Mouse (Mus musculus) testis, postnatal 10 days (tissue): ENCODE measurements around the gene Apol7a.

Experiments used
- DNase-seq: peaks from one replicate; pipeline ENCODE4 v3.0.0; 2021; ENCODE audit warnings: low spot score

The Apol7a gene

DNA sequence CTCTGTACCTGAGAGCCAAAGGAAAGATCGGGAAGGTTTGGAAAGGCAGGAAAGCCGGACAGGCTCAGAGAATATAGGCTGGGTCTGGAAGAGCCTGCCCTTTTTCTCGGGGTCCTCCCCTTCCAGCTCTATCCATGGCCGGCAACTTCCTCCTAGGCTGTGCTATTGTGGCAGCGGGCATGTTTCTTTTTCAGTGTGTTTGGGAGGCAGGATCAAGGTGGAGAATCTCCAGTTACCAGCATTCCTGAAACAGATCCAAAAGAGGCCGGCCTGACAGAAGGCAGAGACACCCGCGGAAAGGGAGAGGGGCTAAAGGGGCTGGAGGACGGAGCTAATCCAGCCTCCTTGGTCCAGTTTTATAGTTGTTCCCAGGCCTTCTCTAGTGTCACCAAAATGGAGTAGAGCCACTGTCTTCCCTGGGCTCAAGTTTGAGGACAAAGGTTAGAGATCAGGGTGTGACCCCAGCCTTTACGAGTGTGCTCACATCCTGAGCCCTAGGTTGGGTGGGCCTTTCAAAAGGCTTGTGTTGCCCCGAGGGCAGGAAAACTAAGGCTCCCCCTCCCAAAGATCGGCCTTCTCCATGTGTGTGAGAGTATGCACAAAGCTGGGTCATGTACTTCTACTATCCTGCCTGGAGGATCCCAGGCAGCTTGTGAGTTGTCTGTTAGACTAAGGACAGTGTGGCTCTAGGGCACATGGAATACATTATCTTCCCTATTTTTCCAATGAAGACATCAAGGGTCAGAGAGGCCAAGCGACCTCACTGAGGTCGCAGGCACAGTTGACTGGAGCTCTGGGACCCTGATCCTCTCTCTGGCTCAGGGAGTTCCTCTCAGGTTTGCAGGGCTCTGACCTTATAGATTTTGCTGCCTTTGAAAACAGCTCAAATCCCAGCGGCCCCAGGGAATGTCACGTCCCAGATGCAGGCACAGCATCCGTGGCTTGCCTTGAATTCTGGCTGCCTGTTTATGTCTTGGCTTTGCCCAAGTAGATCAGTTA lies 54.5 kb downstream of the Apol7a start:
- DNase-seq = no peak

DNA sequence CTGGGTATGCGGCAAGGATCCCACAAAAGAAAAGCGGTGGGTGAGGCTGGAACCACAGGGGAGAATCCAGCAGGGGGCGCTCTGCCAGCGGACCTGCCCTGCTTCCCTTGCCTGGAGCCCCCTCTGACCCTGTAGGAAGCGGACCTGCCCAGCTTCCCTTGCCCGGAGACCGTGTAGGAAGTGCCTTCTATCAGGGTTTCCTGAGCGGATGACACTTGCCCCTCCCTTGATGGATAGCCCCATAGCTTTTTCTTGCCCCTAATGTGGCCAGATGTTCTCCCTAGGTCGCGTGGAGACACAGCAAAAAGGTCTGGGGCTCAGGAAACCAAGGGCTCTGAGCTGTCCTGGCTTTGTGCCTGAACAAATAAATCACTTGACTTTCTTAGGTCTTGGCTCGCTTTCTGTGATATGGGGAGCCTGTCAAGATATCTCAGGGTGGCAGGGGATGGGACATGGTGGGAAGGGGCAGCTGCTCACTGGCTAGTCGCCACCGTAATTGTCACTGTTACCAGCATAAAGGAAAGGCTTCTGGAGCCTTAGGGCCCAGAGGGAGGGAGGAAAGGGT lies 55.3 kb downstream of the Apol7a start:
- peak; percentile 88 for DNase-seq

DNA sequence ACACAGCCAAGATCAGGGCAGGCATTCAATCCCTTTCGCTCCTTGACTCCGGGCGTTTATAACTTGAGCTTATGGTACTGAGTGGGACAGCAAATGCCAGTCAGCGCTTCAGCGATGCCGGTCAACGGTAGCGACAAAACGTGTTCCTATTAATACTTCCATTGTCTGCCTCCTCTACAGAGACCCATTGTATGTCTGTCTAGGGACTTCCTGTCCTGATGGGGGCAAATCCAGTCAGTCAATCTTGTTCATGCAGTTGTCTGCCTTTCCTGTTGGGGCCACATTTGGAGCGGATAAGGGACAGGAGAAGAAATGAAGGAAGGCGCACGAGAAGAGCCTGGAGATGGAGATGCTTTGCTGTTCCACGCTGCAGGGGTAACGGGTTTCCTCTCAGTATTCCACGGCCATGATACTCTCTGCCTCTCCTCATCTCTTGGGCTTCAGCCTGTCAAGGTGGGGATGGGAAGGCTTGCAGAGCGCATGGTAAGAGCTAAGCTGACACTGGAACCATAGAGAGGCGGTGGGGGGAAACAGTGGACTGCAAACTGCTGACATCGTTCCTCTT lies 55.9 kb downstream of the Apol7a start:
- no peak for DNase-seq

DNA sequence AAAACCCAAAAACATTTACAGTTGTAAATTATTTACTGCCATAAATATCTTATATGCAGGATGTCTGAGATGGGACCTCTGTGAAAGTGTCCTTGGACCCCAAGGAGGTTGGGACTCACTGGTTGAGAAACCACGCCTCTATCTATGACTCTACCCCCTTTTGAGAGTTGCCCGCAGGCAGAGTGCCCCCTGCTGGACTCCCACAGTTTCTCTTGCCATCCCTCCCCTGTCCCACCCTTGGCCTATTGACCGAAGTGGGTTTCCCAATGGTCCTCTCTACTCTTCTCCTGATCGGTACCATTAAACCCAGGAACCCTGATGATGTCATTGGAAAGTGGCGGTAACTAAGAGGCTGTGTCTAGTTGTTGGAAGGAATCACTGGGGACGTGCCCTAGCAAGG lies 56.9 kb downstream of the Apol7a start:
- DNase-seq = no peak

DNA sequence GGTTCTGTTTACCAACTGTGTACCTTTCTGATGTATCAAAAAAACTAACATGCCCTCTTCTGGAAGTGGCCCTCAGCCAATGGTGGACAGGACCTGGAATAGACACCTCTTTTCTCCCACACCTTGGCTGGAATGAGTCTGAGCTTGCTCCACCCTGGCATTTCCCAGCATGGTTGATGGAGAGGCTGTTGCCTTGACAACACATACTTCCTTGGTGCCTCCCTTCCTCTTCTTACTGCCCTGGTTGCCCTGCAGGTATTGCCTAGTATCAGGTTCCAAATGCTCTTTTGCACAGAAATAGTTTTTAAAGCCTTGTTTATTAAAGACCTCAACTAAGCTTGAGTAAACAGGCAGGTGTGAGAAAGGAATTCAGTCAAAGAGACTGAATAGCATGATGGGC lies 58.3 kb downstream of the Apol7a start:
- no peak for DNase-seq

DNA sequence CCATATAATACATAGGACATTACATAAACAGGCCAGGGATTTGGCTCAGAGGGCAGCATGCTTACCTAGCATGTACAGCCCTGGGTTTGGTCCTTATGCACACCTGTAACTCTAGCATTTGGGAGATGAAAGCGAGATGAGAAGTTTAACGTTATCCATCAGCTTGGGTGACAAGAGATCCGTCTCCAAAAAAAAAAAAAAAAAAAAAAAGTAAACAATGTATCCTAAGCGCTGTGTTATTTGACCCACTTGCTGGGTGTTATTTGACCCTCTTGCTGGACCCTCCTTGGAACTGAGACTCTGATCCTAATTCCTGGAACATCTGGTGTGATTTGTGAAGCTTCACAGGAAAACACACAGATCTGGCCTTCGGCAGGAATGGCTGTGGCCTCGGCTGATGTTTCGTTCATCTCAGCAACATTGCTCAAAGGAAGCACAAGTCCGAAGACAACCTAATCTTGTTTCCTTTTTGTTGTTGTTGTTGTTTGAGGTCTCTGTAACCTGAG lies 59.9 kb downstream of the Apol7a start:
- DNase-seq = no peak

DNA sequence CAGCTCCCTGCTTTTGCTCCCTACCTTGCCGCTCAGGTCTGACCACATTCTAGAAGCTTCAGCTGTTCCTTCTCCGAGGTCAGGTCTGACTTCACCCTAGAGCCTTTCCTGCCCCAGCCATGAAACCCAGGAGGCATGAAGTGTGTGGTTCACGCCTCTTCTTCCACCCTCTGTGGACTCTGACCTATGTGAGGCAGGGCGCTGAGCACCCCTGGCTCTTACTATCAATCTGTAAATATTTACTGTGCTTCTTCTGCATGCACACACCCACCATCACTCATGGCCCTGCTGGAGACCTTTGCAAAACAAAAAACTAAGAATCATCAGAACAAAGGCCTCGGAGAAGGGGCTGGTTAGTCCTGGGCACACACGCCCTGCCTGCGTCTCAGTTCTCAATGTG lies 60.5 kb downstream of the Apol7a start:
- no peak for DNase-seq
